Mouse (Mus musculus): ENCODE data around the gene Phlpp1. TPM values are rescaled to one million over a fixed set of nuclear protein-coding genes. Genes with fewer than 3 reads are reported as not detected.
A peak's percentile ranks its signal among the peaks of the same experiment; 100 is the strongest.

The Phlpp1 gene
- polyA plus RNA-seq, 1 experiment from 2014 or later, result 8.0 TPM

GRCm38 (mm10) chr1:106186062-106186461, 14.5 kb downstream of the Phlpp1 start:
- Histone ChIP-seq H3K4me1 (peaks cover 33% of the 10 kb centered on the region), H3K27me3 (no peaks in the 10 kb centered on the region), H3K9ac (no peak overlapping the region), H3K27ac (no peak overlapping the region), H3K9me3 (replicated peaks) (no peaks in the 10 kb centered on the region), H3K4me3 (no peak overlapping the region), H3K4me2 (no peak overlapping the region), H3K36me3 (ENCODE audit: poor library complexity, severe bottlenecking) (no peaks in the 10 kb centered on the region)
- WGBS, result 23% methylated on average over 2 of the region's 2 CpGs
- ATAC-seq, result 0 out of 2 replicates have a peak, but pooled peaks have one; percentile 29

DNA sequence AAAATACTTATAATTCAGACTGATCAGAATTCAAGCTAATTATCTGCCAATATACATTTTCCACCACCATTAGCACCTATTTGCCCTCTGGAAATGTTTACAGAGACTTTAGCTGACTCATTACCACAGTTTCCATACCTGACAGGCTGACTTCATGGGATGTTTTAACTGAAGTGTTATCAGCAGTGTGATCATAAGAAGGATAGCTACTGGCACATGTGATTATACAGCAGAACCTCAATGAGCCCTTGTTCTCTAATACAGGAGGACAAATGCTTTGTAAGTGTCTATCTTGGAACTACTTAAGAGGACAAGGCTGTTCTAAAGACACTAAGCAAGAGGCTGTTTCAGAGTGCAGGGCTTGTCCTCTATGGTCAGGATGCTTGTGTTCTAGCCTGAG, 15.9 kb downstream of the Phlpp1 start:
- H3K4me2 ChIP-seq, result no peak overlapping the region
- H3K27me3 ChIP-seq, result no peaks in the 10 kb centered on the region
- H3K4me3 ChIP-seq, result no peak overlapping the region
- H3K9ac ChIP-seq, result no peak overlapping the region
- H3K36me3 ChIP-seq (ENCODE audit: poor library complexity, severe bottlenecking), result no peaks in the 10 kb centered on the region
- peaks cover 39% of the 10 kb centered on the region for H3K4me1 ChIP-seq
- ATAC-seq, result no peak
- no peaks in the 10 kb centered on the region for H3K9me3 ChIP-seq (replicated peaks)
- no peak overlapping the region for H3K27ac ChIP-seq

- Histone ChIP-seq H3K4me3 (no peak overlapping the region), H3K36me3 (ENCODE audit: poor library complexity, severe bottlenecking) (no peaks in the 10 kb centered on the region), H3K4me1 (peaks cover 51% of the 10 kb centered on the region), H3K27ac (no peak overlapping the region), H3K9me3 (replicated peaks) (no peaks in the 10 kb centered on the region), H3K9ac (no peak overlapping the region), H3K27me3 (no peaks in the 10 kb centered on the region), H3K4me2 (no peak overlapping the region)
- WGBS, result 83% methylated on average over 3 of the region's 3 CpGs
- ATAC-seq, result no peak
Observed at GRCm38 (mm10) chr1:106188756-106189155, 17.2 kb downstream of the Phlpp1 start.

GRCm38 (mm10) chr1:106189311-106189710, 17.8 kb downstream of the Phlpp1 start:
- Histone ChIP-seq H3K36me3 (ENCODE audit: poor library complexity, severe bottlenecking) (no peaks in the 10 kb centered on the region), H3K9ac (no peak overlapping the region), H3K27ac (no peak overlapping the region), H3K4me3 (no peak overlapping the region), H3K4me1 (peaks cover 57% of the 10 kb centered on the region), H3K4me2 (no peak overlapping the region), H3K27me3 (no peaks in the 10 kb centered on the region), H3K9me3 (replicated peaks) (no peaks in the 10 kb centered on the region)
- 93% methylated on average over 5 of the region's 5 CpGs for WGBS
- no peak for ATAC-seq

- Histone ChIP-seq H3K4me1 (peaks cover 51% of the 10 kb centered on the region), H3K9me3 (replicated peaks) (no peaks in the 10 kb centered on the region), H3K4me2 (no peak overlapping the region), H3K27ac (no peak overlapping the region), H3K4me3 (no peak overlapping the region), H3K9ac (no peak overlapping the region), H3K27me3 (no peaks in the 10 kb centered on the region), H3K36me3 (ENCODE audit: poor library complexity, severe bottlenecking) (no peaks in the 10 kb centered on the region)
- WGBS, result 63% methylated on average over 3 of the region's 3 CpGs
- no peak for ATAC-seq
Observed at GRCm38 (mm10) chr1:106190695-106191094, 19.1 kb downstream of the Phlpp1 start.

DNA sequence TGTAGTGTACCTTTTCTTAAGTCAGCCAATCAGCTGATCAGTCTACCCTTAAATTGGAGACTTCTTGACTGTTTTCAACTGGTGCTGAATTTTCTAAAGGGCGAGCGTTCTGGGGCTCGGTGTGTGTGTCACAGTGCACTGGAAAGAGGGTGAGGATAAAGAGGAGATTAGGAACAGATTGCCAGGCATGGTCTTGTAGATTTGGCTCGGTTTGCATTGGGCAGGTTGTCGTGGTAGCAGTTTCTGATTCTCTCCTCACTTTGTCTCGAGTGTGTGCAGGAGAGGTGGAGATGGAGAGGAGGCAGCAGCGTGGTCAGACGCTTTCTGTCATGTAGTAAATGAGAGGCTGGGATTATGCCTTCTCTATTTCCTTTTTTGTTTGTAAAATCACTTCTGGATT, 20.3 kb downstream of the Phlpp1 start:
- H3K27ac ChIP-seq, result no peak overlapping the region
- 40% methylated on average over 8 of the region's 8 CpGs for WGBS
- ATAC-seq, result no peak; the same call in 1 of the 2 replicates

GRCm38 (mm10) chr1:106192864-106193470, 21.4 kb downstream of the Phlpp1 start:
- Histone ChIP-seq H3K9ac (no peak overlapping the region), H3K27ac (no peak overlapping the region), H3K36me3 (ENCODE audit: poor library complexity, severe bottlenecking) (no peaks in the 10 kb centered on the region), H3K4me1 (peaks cover 56% of the 10 kb centered on the region), H3K4me2 (no peak overlapping the region), H3K27me3 (no peaks in the 10 kb centered on the region), H3K9me3 (replicated peaks) (no peaks in the 10 kb centered on the region), H3K4me3 (no peak overlapping the region)
- ATAC-seq, result no peak
- WGBS, result 46% methylated on average over 8 of the region's 8 CpGs

More for the DNA sequence above, 20.3 kb downstream of the Phlpp1 start:
- H3K4me2 ChIP-seq, result no peak overlapping the region
- no peaks in the 10 kb centered on the region for H3K9me3 ChIP-seq (replicated peaks)
- peaks cover 51% of the 10 kb centered on the region for H3K4me1 ChIP-seq
- no peak overlapping the region for H3K9ac ChIP-seq
- H3K36me3 ChIP-seq (ENCODE audit: poor library complexity, severe bottlenecking), result no peaks in the 10 kb centered on the region
- H3K27me3 ChIP-seq, result no peaks in the 10 kb centered on the region
- no peak overlapping the region for H3K4me3 ChIP-seq

DNA sequence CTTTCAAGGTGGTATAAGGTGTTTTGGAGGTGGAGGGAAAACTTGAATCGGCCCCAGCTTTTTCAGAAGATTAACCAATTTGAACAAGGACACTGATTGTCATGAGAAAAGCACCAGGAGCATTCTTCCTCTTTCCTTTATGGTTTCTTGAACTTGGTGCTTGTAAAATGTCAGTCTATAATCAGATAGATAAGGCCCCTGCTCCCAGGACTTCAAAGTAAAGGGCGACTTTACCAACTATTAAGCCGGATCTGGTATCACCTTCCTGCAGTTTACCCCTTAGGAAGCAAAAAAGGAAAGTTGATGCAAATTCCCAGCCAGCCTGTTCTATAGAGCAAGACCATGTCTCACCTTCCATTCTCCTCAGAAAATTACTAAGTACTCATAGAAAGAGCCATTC, 21.9 kb downstream of the Phlpp1 start:
- H3K36me3 ChIP-seq (ENCODE audit: poor library complexity, severe bottlenecking), result no peaks in the 10 kb centered on the region
- H3K9ac ChIP-seq, result no peak overlapping the region
- no peak overlapping the region for H3K4me3 ChIP-seq
- H3K27me3 ChIP-seq, result no peaks in the 10 kb centered on the region
- no peak overlapping the region for H3K27ac ChIP-seq
- peaks cover 57% of the 10 kb centered on the region for H3K4me1 ChIP-seq
- no peaks in the 10 kb centered on the region for H3K9me3 ChIP-seq (replicated peaks)
- 52% methylated on average over 3 of the region's 3 CpGs for WGBS
- no peak overlapping the region for H3K4me2 ChIP-seq
- ATAC-seq, result no peak

DNA sequence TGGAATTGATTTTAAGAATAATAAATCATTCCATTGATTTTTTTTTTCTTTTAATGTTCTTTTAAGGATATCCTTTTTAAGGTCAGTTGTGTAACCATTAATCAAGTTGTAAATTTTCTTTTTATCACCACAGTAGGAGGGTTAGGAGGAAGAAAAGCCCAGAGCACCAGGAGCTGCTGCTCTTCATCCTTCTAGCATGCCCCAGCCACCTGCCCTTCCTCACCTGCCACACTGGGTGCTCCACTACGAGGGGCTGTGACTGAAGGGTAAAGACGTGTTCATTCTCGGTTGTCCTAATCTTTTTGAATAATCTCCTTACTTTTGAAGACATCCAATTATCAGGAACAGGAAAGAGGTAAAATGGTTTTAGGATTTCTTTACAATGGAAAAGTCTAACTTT, 22.7 kb downstream of the Phlpp1 start:
- Histone ChIP-seq H3K4me2 (no peak overlapping the region), H3K9me3 (replicated peaks) (no peaks in the 10 kb centered on the region), H3K4me3 (no peak overlapping the region), H3K4me1 (peaks cover 60% of the 10 kb centered on the region), H3K27me3 (no peaks in the 10 kb centered on the region), H3K36me3 (ENCODE audit: poor library complexity, severe bottlenecking) (no peaks in the 10 kb centered on the region), H3K9ac (no peak overlapping the region), H3K27ac (no peak overlapping the region)
- no peak for ATAC-seq
- WGBS, result 64% methylated on average over 3 of the region's 3 CpGs

DNA sequence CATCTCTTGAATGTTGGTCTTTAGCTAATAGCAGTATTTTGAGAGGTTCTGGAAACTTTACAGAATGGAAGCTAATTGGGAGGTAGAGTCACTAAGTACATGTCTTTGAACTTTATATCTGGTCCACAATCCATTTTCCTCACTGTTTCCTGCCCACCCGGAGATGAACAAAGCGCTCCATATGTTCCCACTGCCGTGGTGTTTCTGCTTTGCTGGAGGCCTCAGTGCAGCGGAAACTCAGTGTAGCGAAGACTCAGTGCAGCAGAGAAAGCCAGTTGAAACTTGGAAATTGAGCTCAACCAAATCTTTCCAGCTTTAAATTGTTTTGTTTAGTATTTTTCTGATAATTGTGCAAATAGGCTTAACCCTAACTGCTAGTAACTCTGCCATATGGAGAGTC, 26.4 kb downstream of the Phlpp1 start:
- no peak overlapping the region for H3K9ac ChIP-seq
- H3K27ac ChIP-seq, result no peak overlapping the region
- ATAC-seq, result no peak
- peak overlapping the region; percentile 3; the same call in 1 of the 2 replicates for H3K4me2 ChIP-seq
- no peaks in the 10 kb centered on the region for H3K9me3 ChIP-seq (replicated peaks)
- H3K4me3 ChIP-seq, result no peak overlapping the region
- 36% methylated on average over 5 of the region's 5 CpGs for WGBS
- H3K4me1 ChIP-seq, result peaks cover 83% of the 10 kb centered on the region
- no peaks in the 10 kb centered on the region for H3K27me3 ChIP-seq
- H3K36me3 ChIP-seq (ENCODE audit: poor library complexity, severe bottlenecking), result no peaks in the 10 kb centered on the region

- Histone ChIP-seq H3K4me2 (peak overlapping the region; percentile 49; the same call in 1 of the 2 replicates), H3K27ac (peak overlapping the region; percentile 87), H3K9me3 (replicated peaks) (no peaks in the 10 kb centered on the region), H3K4me3 (no peak overlapping the region), H3K9ac (no peak overlapping the region), H3K27me3 (no peaks in the 10 kb centered on the region), H3K36me3 (ENCODE audit: poor library complexity, severe bottlenecking) (no peaks in the 10 kb centered on the region), H3K4me1 (peaks cover 83% of the 10 kb centered on the region)
- ATAC-seq, result no peak
- WGBS, result 36% methylated on average over 4 of the region's 4 CpGs
Observed at GRCm38 (mm10) chr1:106199109-106199508, 27.6 kb downstream of the Phlpp1 start.

DNA sequence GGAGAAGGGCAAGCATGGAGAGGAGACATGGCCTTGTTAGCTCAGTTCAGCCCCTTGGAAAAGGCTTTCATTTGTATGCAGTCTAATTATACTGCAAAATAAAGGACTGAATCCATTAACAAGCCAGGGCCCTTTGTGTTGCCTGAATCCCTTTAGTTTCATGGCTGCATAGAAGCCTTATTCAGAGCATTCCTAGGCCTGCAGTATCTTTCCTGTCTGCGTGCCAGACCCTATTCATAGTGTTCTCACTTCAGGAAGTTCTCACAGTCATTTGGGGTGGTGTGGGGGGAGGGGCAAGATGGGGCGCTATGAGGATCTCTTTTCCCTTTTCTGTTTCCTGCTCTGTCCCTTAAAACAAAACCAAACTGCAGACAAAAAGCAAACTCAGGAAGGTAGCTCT, 28.1 kb downstream of the Phlpp1 start:
- peak; percentile 91 for ATAC-seq
- Histone ChIP-seq H3K27ac (peak overlapping the region; percentile 87), H3K4me3 (no peak overlapping the region), H3K9ac (peak overlapping the region; percentile 26; the same call in 1 of the 2 replicates), H3K4me1 (peaks cover 85% of the 10 kb centered on the region), H3K27me3 (no peaks in the 10 kb centered on the region), H3K4me2 (peak overlapping the region; percentile 49), H3K9me3 (replicated peaks) (no peaks in the 10 kb centered on the region), H3K36me3 (ENCODE audit: poor library complexity, severe bottlenecking) (no peaks in the 10 kb centered on the region)
- 0% methylated on average over 2 of the region's 2 CpGs for WGBS

DNA sequence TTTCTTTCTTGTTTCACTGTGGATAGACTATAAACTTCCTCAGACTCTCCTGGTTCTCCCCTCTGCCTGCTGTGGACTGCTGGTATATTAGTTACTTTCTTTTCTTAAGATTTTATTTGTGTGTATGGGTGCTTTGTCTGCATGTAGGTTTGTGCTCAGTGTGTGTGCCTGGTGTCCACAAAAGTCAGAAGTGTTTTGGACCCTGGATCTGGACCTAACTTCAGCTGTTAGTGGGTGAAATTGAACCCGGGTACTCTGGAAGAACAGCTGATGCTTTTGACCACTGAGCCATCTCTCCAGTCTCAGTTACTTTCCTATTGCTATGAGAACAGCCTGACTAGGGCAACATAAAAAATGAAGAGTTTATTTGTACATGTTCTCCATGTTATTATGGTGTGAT, 29.5 kb downstream of the Phlpp1 start:
- ATAC-seq, result no peak
- Histone ChIP-seq H3K36me3 (ENCODE audit: poor library complexity, severe bottlenecking) (no peaks in the 10 kb centered on the region), H3K27ac (0 out of 2 replicates have a peak overlapping the region, but pooled peaks have one; percentile 51), H3K9me3 (replicated peaks) (no peaks in the 10 kb centered on the region), H3K27me3 (no peaks in the 10 kb centered on the region), H3K4me3 (no peak overlapping the region), H3K4me2 (no peak overlapping the region), H3K4me1 (peaks cover 86% of the 10 kb centered on the region), H3K9ac (no peak overlapping the region)
- 81% methylated on average over 1 of the region's 1 CpGs for WGBS
